Mouse (Mus musculus): ENCODE results near the gene Slc37a4. TPM values are rescaled to one million over a fixed set of nuclear protein-coding genes. Genes with fewer than 3 reads are reported as not detected.
A peak's percentile ranks its signal among the peaks of the same experiment; 100 is the strongest.
"Not testable (repeated sequence)": the region's sequence is repeated elsewhere in the genome, so short reads cannot be mapped to it uniquely, and the experiment has no call there.

The Slc37a4 gene
- polyA plus RNA-seq, 1 experiment from 2014 or later: 18.4 TPM

DNA sequence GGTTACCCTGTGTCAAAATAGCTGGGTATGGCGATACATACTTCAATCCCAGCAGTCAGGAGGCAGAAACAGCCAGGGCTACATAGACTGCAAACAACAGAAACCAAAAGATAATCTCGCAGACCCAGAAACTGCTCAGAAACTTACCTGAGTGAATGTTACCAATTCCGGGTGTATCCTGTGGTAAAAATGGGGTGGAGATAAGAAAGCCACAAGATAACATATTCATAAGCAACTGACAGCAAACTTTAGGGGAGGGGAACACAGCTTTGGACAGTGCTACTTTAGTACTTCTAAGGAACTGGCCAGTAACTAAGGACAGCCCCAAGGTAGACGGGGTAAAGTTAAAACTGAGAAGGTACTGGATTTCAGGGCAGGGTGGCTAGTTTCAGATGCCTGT is 15.7 kb downstream of the Slc37a4 start:
- ATAC-seq (ENCODE audit: low read depth) (peak; percentile 7; the same call in 1 of the 2 replicates), DNase-seq (no peak)
- H3K9me3 ChIP-seq (replicated peaks): no peaks in the 10 kb centered on the region
- H3K36me3 ChIP-seq: peaks cover 75% of the 10 kb centered on the region
- H3K9ac ChIP-seq: no peak overlapping the region
- WGBS (ENCODE audit: insufficient replicate concordance): 15% methylated on average over 4 of the region's 4 CpGs
- no peak overlapping the region for H3K4me3 ChIP-seq (replicated peaks)
- H3K4me1 ChIP-seq (replicated peaks): peaks cover 59% of the 10 kb centered on the region
- no peak overlapping the region for H3K4me2 ChIP-seq
- no peaks in the 10 kb centered on the region for H3K27me3 ChIP-seq
- H3K27ac ChIP-seq: peak overlapping the region; percentile 69

DNA sequence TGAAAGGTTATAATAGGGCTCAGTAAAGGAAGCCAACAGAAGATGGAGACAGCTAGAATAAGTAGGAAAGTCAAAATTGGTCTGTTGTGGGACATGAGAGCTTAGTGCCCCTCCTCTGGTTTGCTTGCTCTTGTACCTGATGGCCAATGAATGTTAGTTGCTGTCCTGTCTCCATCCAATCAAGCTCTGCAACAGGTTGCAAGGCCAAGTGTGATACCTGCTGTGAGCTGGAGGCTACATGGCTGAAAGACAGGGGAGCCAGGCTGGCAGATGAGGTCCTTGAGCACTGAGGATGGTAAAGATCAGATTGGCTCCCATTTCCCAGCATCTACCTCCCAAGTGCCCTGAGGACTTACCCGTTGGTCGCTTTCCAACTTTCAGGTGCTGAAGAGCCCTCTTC is 16.1 kb downstream of the Slc37a4 start:
- Histone ChIP-seq H3K4me2 (no peak overlapping the region), H3K36me3 (peaks cover 75% of the 10 kb centered on the region), H3K4me3 (replicated peaks) (no peak overlapping the region), H3K9ac (no peak overlapping the region), H3K27me3 (no peaks in the 10 kb centered on the region), H3K27ac (peak overlapping the region; percentile 69), H3K9me3 (replicated peaks) (no peaks in the 10 kb centered on the region), H3K4me1 (replicated peaks) (peaks cover 61% of the 10 kb centered on the region)
- ATAC-seq (ENCODE audit: low read depth) (no peak), DNase-seq (no peak)
- 74% methylated on average over 2 of the region's 2 CpGs for WGBS (ENCODE audit: insufficient replicate concordance)

DNA sequence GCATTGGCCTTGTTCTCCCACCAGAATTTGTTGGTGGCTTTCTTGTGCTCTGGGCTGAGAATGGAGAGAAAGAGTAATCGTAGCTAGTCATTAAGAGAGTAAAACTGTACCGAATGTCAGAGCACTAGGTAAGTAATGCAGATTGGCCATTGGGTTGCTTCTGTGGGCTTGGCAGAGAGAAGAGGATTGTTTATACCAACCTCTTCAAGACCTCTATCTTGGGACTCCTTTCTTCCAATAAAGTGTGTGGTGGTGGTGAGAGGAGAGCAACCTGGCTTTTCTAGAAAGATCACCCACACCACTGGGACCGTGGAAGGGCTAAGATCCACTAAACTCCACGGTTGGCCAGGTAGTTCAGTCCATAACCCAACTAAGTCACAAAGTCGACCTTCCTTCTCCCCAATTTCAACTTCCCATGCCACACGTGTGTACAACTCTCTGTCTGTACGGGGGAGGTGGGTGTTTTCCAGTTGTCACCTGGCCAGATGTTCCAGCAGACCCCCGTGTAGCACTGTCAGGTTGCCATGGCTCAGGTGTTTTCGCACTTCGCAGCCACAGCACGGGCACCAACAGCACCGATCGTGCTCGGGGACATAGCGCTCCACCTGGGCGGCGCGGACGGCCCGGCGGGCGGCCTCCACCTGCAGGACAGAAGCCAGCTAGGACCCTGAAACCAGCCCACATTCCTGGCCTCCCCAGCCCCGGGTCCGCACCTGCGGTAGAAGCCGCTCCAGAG is 20.7 kb downstream of the Slc37a4 start:
- peaks cover 33% of the 10 kb centered on the region for H3K36me3 ChIP-seq
- peak; percentile 73 for ATAC-seq (ENCODE audit: low read depth)
- H3K27ac ChIP-seq: peak overlapping the region; percentile 86
- H3K4me1 ChIP-seq (replicated peaks): peaks cover 26% of the 10 kb centered on the region
- H3K27me3 ChIP-seq: no peaks in the 10 kb centered on the region
- no peak for DNase-seq
- H3K4me2 ChIP-seq: peak overlapping the region; percentile 94
- H3K4me3 ChIP-seq (replicated peaks): peak overlapping the region; percentile 94
- 0 out of 2 replicates have a peak, but pooled peaks cover 2% of the 10 kb centered on the region for H3K9me3 ChIP-seq (replicated peaks)
- WGBS (ENCODE audit: insufficient replicate concordance): 5% methylated on average over 26 of the region's 26 CpGs
- H3K9ac ChIP-seq: peak overlapping the region; percentile 95

DNA sequence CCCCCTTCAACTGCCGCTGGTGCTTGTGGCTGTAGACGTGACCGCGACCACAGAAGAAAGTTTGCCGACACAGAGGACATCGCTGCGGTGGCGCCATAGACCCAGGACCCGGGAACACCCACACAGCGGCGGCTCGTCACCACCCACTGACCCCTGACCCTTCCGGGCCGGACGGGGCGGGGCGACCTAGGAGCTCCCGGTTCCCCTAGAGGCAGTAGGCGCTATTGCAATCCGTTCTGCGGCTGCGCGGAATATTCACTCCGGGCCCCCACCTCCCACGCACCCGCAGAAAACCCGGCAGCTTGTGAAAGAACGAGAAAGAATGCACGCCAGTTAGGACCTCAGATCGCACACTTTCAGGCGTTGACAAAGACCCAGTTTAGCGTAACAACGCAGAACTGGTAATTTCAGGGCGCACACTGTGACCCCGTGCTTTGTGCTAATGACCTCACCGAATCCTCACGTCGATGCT is 21.3 kb downstream of the Slc37a4 start:
- Histone ChIP-seq H3K27me3 (no peaks in the 10 kb centered on the region), H3K4me1 (replicated peaks) (peaks cover 21% of the 10 kb centered on the region), H3K9ac (peak overlapping the region; percentile 95), H3K9me3 (replicated peaks) (0 out of 2 replicates have a peak, but pooled peaks cover 2% of the 10 kb centered on the region), H3K4me2 (peak overlapping the region; percentile 94), H3K27ac (peak overlapping the region; percentile 86), H3K4me3 (replicated peaks) (peak overlapping the region; percentile 94), H3K36me3 (peaks cover 26% of the 10 kb centered on the region)
- ATAC-seq (ENCODE audit: low read depth) (peak; percentile 96), DNase-seq (peak; percentile 87)
- WGBS (ENCODE audit: insufficient replicate concordance): under 1% methylated on average over 38 of the region's 38 CpGs

DNA sequence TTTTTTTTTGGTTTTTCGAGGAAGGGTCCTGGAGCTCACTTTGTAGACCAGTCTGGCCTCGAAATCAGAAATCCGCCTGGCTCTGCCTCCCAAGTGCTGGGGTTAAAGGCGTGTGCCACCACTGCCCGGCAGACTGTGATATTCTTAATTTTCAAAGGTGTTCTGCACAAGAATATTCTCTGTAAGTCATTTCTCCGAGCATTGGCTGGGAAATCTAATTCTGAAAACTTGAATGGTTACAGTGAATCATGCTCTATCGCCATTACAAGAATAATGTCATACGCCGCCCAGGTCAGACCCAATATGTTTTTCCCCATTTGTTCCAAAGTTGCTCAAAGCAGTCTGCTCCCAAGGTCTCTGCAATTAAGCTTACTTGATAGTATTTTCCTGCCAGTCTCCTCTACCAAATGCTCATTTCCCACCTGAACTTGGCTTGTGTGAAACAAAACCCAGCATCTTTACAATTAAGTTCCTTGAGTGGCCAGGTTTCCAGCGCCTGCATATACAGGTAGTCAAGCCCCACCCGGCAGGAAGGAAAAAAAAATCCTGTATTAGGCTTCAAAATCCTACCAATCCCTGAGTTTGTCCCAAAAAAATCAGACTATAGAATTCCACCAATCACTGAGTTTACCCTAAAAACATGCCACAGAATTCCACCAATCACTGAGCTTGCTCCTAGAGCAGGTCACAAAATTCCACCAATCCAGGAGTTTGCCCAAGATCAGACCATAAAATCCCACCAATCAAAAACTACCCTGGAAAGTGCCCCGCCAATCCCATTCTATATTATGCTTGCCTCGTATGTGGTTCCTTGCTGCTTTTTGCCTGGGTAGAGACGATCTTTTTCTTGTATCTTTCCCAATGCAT is 22.1 kb downstream of the Slc37a4 start, which contains the start of gene Ccdc84:
Gene Ccdc84 (minus strand): TSS at position 51 of the 867 bp plus-strand sequence.
- no peaks in the 10 kb centered on the region for H3K27me3 ChIP-seq
- 0 out of 2 replicates have a peak, but pooled peaks cover 2% of the 10 kb centered on the region for H3K9me3 ChIP-seq (replicated peaks)
- peak within 1 kb of the TSS; percentile 94 for H3K4me2 ChIP-seq
- H3K4me1 ChIP-seq (replicated peaks): peaks cover 21% of the 10 kb centered on the region
- peaks cover 18% of the 10 kb centered on the region for H3K36me3 ChIP-seq
- no peak for DNase-seq
- 73% methylated on average over 14 of the region's 14 CpGs for WGBS (ENCODE audit: insufficient replicate concordance)
- peak within 1 kb of the TSS; percentile 95 for H3K9ac ChIP-seq
- H3K27ac ChIP-seq: peak within 1 kb of the TSS; percentile 86
- ATAC-seq (ENCODE audit: low read depth): no peak
- H3K4me3 ChIP-seq (replicated peaks): peak within 1 kb of the TSS; percentile 94

DNA sequence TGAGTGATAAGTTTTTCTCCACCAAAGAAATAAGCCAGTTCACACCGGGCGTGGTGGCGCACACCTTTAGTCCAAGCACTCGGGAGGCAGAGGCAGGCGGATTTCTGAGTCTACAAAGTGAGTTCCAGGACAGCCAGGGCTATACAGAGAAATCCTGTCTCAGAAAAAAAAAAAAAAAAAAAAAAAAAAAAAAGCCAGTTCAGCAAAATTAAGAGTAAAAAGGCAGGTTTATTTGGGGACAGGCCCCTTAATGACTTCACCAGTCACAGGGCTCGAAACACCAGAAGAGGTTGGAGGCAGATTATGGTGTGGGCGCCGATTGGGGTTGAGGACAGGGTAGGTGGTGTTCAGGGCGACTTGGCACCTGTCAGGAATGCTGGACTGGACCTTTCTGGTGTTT is 23.1 kb downstream of the Slc37a4 start:
- Histone ChIP-seq H3K4me1 (replicated peaks) (peaks cover 21% of the 10 kb centered on the region), H3K36me3 (peaks cover 14% of the 10 kb centered on the region)
- DNase-seq; H3K4me3 ChIP-seq (replicated peaks); ATAC-seq (ENCODE audit: low read depth); H3K27ac ChIP-seq; H3K27me3 ChIP-seq; H3K9me3 ChIP-seq (replicated peaks); H3K4me2 ChIP-seq; H3K9ac ChIP-seq: not testable (repeated sequence)
- WGBS (ENCODE audit: insufficient replicate concordance): 85% methylated on average over 9 of the region's 9 CpGs

DNA sequence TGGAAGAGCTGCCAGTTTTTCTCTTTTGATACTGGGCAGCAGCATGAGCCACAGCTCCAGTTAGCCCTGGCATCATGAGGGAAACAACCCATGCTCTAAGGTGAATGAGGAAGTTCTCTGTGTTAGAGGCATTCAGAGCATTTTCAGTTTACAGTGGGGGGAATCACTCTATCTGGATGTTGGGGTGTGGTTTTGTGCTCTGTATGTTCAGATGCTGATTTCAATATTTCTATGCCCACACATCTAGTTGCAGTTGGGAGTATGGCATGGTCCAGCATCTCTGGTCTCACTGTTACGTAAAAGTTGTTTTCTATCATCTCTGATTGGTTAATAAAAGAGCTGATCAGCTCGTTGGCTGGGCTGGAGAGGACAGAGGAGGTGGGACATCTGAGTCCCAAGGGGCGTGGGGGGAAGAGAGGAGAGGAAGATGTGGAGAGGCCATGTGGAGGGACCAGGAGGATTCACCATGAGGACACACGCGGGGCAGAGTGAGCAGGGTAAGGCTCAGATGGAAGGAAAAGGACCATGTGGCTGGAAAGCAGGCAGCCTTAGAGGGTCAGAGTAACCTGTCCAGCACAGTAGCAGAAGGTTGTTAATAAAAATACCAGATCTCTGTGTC is 23.7 kb downstream of the Slc37a4 start:
- H3K4me1 ChIP-seq (replicated peaks): peaks cover 21% of the 10 kb centered on the region
- no peak overlapping the region for H3K4me2 ChIP-seq
- ATAC-seq (ENCODE audit: low read depth) (no peak), DNase-seq (no peak)
- H3K9ac ChIP-seq: no peak overlapping the region
- H3K4me3 ChIP-seq (replicated peaks): no peak overlapping the region
- H3K27ac ChIP-seq: no peak overlapping the region
- H3K27me3 ChIP-seq: 0 out of 2 replicates have a peak, but pooled peaks cover 3% of the 10 kb centered on the region
- H3K36me3 ChIP-seq: peaks cover 11% of the 10 kb centered on the region
- 55% methylated on average over 5 of the region's 5 CpGs for WGBS (ENCODE audit: insufficient replicate concordance)
- H3K9me3 ChIP-seq (replicated peaks): 0 out of 2 replicates have a peak, but pooled peaks cover 2% of the 10 kb centered on the region

DNA sequence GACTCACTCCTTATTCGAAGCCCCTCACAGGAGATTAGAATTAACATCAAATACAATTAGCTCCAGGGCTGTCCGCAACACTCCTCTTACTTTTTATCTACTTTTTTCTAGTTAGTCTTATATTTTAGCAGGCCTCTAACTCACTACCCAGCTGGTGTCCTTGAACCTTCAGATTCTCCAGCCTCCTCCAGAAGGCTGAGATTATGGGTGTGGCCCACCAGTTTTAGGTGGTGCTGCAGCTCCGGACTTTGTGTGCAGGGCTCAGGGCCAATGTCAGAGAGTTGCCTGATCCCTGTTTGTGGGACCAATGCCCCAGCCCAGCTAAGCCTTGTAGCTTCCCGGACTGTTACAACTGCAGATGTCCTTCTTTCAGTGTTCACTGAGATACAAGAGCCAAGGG is 26.9 kb downstream of the Slc37a4 start:
- no peak overlapping the region for H3K27ac ChIP-seq
- WGBS (ENCODE audit: insufficient replicate concordance): 55% methylated on average over 4 of the region's 4 CpGs
- H3K36me3 ChIP-seq: no peaks in the 10 kb centered on the region
- 0 out of 2 replicates have a peak, but pooled peaks cover 3% of the 10 kb centered on the region for H3K27me3 ChIP-seq
- H3K4me2 ChIP-seq: no peak overlapping the region
- H3K9me3 ChIP-seq (replicated peaks): 0 out of 2 replicates have a peak, but pooled peaks cover 2% of the 10 kb centered on the region
- DNase-seq (no peak), ATAC-seq (ENCODE audit: low read depth) (no peak)
- no peak overlapping the region for H3K9ac ChIP-seq
- peaks cover 2% of the 10 kb centered on the region for H3K4me1 ChIP-seq (replicated peaks)
- no peak overlapping the region for H3K4me3 ChIP-seq (replicated peaks)

DNA sequence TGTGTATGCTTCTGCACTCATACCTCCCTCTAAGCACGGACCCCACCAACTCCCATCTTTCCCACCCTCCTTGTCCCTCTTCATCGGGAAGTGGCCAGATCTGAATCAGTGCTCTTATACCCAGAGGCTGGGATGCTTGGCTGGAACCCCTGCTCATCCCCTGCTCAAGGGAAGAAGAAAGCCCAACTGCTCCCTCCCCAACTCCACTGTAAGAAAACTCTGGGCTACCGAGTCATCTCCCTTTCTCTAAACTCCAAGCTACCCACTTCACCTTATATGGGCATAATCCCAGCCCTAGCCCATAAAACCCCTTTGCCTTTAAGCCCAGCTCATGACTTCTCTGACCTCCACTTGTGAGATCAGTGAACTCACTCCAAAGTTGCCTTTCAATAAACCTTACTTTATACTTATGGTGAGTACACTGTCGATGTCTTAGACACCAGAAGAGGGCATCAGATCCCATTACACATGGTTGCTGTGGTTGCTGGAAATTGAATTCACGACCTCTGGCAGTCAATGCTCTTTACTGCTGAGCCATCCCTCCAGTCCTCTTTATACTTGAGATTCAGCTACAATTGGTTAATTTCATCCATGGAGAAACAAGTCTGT is 36.0 kb downstream of the Slc37a4 start:
- ATAC-seq (ENCODE audit: low read depth): no peak
- Histone ChIP-seq H3K27ac (no peak overlapping the region), H3K9ac (no peak overlapping the region), H3K4me3 (replicated peaks) (no peak overlapping the region), H3K9me3 (replicated peaks) (no peaks in the 10 kb centered on the region), H3K36me3 (no peaks in the 10 kb centered on the region), H3K4me2 (no peak overlapping the region), H3K4me1 (replicated peaks) (no peaks in the 10 kb centered on the region), H3K27me3 (peaks cover 4% of the 10 kb centered on the region; the same call in 1 of the 2 replicates)
- WGBS (ENCODE audit: insufficient replicate concordance): 25% methylated on average over 5 of the region's 5 CpGs
- no peak for DNase-seq

DNA sequence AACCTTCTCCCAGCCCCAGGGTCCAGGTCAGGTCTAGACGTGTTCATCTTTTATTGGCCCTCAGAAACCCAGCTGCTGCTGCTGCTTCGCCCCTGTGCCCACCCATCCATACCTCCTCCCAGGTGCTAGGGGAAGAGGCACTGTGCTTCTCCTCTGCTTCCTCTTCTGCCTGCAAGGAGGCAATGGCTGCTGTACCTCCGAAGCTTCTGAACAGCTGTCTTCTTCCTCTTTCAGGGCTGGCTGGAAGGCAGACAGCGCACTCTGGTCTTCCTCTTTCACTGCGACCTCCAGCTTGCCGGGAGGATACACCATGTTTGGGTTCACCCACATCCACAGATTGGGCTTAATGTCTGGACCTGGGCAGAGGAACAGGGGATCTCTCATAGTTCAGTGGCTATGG is 39.1 kb downstream of the Slc37a4 start:
- no peaks in the 10 kb centered on the region for H3K4me1 ChIP-seq (replicated peaks)
- no peak overlapping the region for H3K4me2 ChIP-seq
- H3K9ac ChIP-seq: no peak overlapping the region
- H3K36me3 ChIP-seq: no peaks in the 10 kb centered on the region
- no peak for DNase-seq
- no peak overlapping the region for H3K27ac ChIP-seq
- no peak overlapping the region for H3K4me3 ChIP-seq (replicated peaks)
- no peaks in the 10 kb centered on the region for H3K9me3 ChIP-seq (replicated peaks)
- H3K27me3 ChIP-seq: peaks cover 8% of the 10 kb centered on the region; the same call in 1 of the 2 replicates
- WGBS (ENCODE audit: insufficient replicate concordance): 21% methylated on average over 6 of the region's 6 CpGs
- no peak for ATAC-seq (ENCODE audit: low read depth)
